Mouse (Mus musculus): ENCODE results near the gene Hecw1.

The Hecw1 gene

DNA sequence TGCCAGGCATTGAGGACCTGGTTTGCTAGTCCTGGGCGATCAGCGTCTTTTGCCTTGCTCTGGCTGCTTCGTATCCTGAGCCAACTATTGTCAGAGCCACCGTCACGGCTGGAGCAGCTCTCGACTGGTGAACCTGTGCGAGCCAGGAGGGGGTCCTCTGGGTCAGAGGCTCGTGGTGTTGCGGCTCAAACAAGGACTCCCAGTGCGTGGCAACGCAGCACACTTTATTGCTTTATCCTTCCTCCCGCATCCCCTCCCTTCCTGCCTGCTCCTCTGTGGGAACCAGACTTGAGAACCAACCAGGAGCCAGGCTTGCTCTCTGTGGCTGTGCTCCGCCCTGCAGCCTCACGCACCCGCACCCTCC is at the start of gene Hecw1:
Gene Hecw1, minus strand, starts transcription at position 323 of the 364 bp plus-strand sequence.
- peak; percentile 47 for DNase-seq (ENCODE audit: low read depth, low spot score)

DNA sequence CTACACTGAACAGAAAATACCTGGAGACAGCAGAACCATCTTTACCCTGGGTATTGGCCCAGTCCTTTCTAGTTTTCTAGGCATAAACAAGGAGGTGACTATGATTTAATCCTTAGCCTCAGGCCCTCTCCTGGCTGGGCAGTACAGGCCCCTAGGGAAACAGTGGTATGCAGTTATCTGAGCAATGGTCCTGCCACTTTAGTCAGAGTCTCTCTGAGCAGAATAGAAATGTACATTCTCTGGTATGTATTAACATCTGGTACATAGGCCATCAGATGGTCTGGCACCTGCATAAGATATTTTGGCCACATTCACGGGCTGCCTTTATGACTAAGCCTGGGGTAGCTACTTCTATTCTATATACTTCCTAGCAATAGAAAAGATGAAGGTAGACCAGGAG is 38.3 kb upstream of the Hecw1 start:
- no peak for DNase-seq (ENCODE audit: low read depth, low spot score)

DNA sequence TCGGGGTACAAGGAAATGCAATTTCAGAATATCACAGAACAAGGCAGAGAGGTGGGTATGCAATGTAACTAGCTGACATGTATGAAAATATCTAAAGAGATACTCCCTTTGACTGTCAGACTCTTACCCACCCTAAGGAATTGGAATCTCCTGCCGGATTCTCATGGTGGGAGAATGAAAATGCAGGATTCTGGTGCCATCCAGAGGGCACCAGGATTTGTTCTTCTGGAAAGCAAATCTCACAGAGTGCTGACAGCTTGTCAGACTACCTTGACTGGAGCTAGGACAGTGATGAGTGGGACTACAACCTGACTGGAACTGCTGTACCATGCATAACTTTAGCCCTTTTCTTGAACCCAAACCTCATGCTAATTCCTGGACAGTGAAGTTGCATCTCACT is 29.6 kb upstream of the Hecw1 start:
- DNase-seq (ENCODE audit: low read depth, low spot score): no peak

DNA sequence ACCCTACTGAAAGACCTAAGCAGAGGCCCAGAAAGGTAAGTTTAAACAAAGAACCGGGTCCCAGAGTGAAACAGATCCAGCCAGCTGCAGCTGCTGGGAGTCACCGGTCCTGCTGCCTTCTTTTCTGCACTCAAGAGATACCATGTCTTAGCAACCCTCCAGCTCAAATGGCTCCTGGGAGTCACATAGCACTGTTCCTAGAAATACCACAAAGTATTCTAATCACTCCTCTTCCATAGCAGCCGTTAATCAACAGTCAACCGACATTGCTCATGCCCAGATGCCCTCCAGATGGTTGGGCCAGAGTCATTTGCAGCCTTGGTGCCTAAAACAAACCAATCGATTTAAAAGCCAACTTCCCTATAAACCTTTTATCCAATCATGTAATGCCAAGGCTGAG is 19.8 kb upstream of the Hecw1 start:
- no peak for DNase-seq (ENCODE audit: low read depth, low spot score)

DNA sequence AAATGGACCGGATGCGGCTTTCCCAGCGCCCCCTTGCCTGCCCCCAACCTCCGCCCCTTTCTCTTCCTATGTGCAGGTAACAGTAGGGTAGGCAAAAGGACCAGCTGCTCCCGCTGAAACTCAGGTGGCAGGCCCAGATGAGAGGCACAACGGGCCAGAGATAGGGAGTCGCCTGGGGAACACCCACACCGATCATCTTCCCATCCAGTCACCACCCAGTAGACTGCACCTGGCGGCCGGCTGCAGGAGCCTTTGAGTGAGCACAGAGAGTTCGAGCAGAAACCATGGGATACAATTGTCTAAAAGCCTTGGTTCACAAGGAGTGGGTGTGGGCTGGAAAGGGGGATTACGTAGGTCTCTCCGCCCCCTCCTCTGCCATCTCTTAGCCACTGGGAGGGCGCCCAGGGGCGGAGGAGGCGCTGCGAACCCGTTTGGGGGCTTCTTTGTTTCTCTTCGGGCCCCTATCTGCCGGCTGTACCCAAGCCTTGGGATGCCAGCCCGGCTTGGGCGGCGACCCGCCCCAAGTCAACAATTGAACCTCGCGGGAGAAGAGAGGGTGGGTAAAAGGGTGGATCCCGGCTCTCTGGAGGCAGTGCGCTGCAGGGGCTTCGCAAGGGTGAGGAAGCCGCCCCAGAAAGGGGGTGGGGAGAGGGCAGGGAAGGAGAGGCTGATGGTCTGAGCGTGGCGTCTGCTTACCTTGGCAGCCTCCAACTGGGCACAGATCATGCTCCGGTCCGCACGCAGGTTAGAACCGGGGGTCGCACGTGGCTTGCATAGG is 711 bp downstream of the Hecw1 start:
- DNase-seq (ENCODE audit: low read depth, low spot score): peak; percentile 56

DNA sequence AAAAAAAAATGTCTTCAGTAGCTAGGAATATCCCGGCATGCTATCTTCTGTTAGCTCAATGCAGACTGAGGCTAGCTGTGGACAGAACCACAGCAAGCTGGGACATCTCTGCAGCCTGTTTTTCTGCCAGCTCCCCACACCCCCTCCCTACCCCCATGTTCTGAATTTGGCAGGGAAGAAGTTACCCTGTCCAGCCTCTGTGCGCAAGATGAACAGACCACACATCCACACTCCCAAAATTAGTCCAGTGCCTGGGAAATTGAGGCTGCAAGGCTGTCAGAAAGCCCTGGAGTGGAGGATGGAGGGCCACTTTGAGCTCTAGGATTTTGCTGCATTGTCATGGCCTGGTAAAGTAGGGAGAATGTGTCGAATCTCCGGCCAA is 1.3 kb downstream of the Hecw1 start:
- no peak for DNase-seq (ENCODE audit: low read depth, low spot score)

DNA sequence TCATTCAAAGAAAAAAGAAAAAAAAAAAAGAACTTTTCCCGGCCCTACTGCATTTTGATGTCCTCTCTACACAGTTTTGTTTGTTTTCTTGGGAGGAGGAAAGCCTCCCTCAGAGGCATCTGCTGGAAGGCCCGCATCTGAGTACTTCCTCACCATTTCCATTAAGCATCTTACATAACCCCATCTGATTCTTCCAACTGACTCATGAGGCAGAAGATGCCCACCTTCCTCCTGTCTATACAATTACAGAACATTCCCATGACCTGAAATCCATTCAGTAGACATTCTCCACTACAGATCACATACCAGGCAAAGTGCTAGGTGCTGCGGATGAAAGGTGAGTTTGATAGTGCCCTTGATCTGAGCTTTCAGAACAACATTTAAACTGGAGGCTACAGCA is 3.4 kb downstream of the Hecw1 start:
- DNase-seq (ENCODE audit: low read depth, low spot score): no peak

DNA sequence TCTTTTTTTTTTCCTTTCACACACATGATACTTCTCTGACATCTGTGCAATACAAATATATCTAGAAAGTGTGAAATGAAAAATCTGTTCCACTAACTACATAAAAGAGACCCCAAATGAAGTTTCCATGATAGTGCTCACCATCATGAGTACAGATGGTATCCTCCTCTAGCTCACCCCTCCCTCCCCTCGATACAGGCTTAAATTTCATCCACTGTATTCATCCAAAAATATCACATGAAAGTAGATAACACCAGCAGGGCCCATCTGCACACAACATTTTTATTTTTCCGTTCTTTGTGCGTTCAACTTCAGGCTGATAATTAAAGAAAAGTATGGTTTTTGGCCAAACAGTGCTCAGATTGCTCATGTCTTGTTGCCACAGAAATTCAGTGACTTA is 5.5 kb downstream of the Hecw1 start:
- no peak for DNase-seq (ENCODE audit: low read depth, low spot score)

DNA sequence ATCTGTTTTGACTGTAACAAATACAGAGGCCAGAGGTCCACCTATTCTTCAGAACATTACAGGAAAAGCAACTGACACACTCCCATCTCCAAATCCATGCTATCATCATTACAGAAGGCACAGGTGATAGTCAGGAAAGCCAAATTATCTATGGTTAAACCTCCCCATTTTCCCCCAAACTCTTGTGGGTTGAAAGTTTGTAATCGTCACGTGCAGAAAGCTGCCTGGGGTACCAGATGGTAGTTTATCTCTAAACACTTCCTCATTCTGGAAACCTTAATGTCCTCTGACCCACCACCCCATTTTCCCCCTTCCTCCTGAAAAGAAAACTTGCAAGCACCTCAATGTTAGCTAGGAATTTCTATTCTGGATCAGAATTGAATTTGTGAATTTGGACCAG is 7.9 kb downstream of the Hecw1 start:
- no peak for DNase-seq (ENCODE audit: low read depth, low spot score)

DNA sequence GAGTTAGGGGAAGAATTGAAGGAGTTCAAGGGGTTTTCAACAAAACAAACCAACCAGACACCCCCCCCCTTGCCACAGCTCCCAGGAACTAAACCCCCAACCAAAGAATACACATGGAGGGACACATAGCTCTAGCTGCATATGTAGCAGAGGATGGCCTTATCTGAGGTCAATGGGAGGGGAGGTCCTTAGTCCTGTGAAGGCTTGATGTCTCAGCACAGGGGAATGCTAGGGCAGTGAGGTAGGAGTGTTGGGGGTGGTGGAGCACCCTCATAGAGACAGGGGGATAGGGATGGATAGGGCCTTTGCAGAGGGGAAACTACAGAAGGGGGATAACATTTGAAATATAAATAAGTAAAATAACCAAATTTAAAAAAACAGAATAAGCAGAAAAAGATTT is 9.1 kb downstream of the Hecw1 start:
- DNase-seq (ENCODE audit: low read depth, low spot score): no peak

DNA sequence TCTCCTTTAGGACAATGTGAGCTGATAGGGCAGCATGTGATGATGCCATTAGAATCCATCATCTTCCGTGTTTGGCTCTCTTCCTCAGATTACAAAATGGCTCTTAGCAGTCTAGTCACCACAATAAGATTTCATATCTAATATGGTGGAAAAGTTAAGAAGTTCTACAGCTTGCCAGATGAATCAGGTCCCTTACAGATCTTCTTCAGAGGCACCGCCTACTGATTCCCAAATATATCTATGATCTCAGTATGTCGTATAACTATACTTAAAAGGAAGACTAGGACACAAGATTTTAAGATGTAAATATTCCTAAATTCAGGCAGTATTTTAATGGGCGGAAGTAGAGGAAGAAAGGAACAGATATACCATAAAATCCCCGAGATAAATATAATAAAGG is 16.3 kb downstream of the Hecw1 start:
- no peak for DNase-seq (ENCODE audit: low read depth, low spot score)

DNA sequence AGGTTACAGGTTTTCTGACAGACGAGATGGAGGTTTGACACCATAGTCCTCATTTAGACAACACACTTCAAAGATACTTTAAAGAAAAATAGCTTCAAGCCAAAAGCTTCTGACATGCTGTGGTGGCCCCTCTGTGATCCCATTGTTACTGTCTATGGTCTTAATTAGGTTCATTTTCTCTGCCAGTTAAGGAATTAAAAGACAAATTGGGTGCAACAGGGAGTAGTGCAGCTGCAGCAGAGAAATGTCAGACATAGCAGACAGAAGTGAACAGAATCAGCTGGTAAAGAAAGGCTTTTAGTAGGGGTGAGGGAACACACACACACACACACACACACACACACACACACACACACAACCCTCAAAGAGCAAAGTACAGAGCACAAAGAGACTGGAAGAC is 22.8 kb downstream of the Hecw1 start:
- no peak for DNase-seq (ENCODE audit: low read depth, low spot score)

DNA sequence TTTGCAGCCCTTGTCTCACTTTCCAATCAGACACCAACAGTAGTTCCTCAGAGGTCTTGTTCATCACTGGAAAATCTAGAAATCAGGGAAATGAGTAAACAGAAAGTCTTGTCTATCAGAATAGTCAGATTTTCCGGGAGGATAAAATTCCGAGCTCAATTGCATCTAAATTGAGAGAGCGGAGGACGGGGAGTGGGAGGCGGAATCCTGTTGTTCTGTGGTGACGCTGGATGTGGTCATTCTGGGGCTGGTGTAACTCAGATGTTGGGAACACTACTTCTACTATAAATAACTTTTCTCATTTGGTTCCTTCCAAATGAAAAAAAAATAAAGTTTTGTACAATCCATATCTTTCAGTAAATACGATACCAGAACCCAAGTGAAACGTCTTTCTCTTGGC is 24.2 kb downstream of the Hecw1 start:
- DNase-seq (ENCODE audit: low read depth, low spot score): no peak

DNA sequence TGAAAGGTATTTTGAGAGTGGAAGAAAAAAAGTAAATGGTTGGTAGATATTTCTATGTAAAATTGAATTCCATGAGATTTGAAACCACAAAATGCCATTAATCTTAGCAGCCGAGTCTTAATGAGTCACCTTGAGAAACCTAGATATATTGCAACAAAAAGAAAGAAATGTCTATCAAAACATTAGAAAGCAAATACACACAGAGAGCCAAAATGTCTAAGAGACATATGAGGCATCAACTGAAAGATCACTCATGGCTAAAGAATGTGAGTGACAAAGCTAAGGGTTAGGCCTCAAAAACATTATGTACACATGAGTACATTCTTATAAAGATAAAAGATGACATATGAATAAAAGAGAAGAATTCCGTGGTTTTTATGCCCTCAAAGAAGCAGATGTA is 26.1 kb downstream of the Hecw1 start:
- no peak for DNase-seq (ENCODE audit: low read depth, low spot score)

DNA sequence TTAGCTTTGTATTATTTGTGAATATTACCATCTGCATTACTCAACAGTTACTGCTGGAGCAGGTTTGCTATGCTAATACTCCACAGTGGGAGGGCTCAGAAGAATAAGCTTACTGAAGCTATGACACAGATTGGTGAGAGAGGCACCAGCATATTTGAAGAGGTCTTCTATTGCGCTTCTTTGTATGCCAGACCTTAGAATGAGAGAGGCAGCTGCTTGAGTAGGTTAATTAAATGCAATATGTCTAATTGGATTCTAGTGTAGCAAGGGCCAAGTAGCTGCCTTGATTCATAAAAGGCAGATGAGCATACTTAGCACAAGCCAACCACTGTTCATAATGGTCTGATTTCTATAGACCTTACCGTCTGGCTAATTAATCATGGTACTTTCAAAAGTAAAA is 35.2 kb downstream of the Hecw1 start:
- no peak for DNase-seq (ENCODE audit: low read depth, low spot score)

DNA sequence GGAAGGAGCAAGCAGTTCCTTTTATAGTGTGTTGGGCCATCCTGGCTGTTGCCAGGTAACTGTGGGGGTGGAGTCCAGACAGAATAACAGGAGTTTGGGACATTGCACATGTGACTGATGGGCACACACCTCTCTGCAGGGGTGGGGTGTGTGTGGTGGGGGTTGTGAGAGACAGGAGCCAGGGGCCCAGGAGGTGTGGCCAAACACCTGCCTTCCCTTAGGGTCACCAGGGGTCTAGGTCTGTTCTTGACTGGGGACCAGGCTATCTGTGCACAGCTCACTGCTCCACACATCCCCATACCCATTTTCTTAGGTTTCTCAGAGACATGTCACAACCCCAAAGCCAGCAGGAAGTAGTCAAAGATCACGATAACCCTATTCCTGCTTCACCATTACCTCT is 51.9 kb downstream of the Hecw1 start:
- no peak for DNase-seq (ENCODE audit: low read depth, low spot score)

DNA sequence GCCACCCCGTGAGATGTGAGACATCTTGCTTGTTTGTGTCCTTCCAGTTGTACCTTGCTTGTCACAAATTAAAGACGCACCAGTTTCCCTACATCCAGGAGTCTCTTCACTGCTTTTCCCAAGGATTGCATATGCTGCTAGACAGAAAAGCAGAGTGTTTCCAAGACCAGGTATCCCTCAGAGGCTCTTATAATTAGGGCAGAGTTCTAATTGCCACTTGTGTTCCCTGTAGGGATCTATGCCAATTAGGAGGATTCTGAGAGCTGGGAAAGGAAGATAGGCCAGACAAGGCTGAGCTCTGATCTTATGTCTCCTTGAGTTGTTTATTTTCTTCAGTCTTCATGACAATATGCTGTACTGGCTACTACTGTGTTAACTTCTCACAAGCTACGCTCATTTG is 55.5 kb downstream of the Hecw1 start:
- DNase-seq (ENCODE audit: low read depth, low spot score): no peak

DNA sequence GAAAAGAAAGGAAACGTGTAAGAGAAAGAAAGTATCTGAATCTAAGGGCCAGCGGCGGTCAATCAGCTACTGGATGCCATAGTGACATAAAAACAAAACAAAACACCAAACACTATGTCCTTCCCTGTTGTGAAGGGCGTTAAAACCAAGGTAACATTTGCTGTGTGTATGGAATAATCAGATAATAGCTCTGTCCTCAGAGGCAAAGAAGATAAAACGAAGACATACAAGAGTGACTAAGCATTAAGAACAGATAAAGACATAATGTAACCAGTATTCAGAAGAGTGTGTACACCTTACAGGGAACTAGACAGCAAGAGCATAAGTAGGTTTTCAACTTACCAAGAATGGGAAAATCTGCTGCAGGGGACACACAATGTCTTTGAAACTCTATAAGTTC is 62.0 kb downstream of the Hecw1 start:
- DNase-seq (ENCODE audit: low read depth, low spot score): no peak

DNA sequence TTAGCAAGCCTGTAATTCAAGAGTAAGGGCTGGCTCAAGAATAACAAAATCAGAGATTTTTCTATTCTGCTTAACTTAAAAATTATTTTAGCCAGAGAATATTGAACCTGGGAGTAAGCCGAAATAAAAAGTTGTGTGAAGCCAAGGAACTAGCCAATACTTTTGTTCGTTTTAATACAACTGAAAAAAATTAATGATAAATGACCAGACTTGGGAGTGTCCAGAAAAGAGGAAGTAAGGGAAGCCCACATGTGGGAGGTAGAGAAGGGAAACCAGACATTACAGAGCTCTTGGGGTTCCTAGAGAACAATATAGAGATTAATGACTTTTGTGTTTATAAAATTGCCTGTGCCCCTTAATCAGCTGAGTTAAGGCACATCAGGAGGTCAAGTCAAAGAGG is 66.0 kb downstream of the Hecw1 start:
- DNase-seq (ENCODE audit: low read depth, low spot score): no peak

DNA sequence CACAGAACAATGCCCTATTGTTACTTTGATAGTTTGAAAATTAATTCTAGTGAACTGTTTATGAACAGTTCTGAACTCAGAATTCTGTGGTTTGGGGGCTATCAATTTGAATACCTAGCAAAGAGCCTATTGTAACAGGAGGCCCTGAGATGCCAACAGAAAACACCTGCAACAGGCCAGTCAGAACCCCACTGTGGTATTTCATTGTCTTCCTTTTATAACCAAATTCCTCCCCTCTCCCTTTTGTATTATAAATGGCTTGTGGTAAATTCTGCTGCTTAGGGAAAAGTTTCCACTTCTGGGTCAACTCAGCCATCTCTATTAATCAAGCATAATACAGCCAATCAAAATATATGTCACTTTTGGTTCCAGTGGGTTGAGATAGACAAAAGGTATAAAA is 83.5 kb downstream of the Hecw1 start:
- no peak for DNase-seq (ENCODE audit: low read depth, low spot score)

DNA sequence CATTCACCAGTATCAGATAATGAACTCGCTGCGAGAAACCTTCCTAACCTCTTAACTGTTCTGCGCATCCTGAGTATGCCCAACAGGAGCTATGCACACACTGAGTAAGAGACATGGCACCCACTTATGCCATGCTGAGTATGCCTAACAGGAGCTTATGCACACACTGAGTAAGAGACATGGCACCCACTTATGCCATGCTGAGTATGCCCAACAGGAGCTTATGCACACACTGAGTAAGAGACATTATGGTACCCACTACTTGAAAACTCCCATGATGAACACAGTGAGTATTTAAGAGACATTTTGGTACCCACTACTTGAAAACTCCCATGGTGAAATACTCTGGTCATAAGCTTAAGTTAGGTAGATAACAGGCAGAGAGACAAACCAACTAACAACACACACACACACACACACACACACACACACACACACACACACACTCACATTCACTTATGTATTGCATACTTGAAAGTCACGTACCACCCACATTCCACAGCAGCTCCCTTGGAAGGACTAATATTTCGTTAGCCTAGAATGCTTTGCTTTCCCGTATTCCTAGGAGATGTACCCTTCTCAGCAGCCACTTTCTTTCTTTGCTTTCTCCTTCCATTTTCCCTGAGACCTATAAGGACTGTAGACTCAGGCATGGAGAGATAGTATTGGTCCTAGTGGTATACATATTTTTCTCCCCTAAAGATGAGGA is 94.0 kb downstream of the Hecw1 start:
- DNase-seq (ENCODE audit: low read depth, low spot score): no peak

DNA sequence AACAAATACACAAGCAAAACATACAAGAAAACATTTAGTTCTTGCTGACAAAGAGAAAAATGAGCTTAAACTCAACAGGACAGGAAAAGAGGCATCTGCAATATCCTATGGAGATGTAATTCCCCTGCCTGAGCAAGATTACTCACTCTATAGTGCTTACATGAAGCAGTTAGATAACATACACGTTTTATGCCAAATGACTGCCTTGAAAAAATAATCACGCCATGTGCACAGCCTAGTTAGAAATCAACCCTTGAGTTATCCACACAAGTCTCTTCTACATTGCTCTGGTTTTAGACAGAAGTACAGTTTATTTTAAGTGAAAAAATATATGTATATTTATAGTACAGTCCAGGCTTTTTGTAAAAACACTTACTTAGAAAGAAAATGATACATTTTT is 98.2 kb downstream of the Hecw1 start:
- DNase-seq (ENCODE audit: low read depth, low spot score): no peak

DNA sequence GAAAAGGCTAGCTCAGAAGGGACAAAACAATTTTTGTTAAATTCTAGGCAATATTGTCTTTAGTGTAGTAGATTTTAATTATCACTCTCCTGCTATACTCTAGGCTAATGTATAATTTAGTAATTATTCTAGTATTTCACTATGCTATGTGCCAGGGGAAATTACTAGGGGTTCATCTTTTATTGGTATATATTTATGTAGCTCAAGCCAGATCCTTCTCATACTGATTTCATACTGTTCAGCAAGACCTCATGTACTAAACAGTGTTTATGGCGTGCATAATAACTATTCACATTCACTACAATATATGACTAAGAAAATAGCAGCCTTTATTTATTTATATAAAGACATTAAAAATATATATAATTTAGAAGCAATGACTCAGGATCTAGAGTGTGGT is 109.6 kb downstream of the Hecw1 start:
- no peak for DNase-seq (ENCODE audit: low read depth, low spot score)

DNA sequence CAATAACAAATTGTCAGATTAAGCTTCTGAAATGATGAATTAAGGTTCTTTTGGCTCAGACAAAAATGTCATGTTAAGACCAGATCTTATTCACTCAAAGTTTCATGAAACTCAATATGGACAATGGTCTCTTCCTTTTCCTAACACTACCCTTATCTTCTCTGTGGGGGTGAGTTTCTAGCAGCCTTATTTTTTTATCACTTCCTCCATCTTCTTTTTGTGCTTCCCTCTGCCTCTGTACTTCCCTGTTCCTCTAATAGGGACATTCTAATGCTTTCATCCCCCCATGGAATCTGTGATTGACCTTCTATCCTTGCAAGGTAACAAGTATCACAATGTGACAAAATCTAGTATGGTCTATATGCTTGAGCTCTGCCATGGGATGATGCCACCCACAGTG is 148.6 kb downstream of the Hecw1 start:
- DNase-seq (ENCODE audit: low read depth, low spot score): no peak
